Comparison of ENCODE assay signal across 14 mouse cellular contexts in the genomic region with DNA sequence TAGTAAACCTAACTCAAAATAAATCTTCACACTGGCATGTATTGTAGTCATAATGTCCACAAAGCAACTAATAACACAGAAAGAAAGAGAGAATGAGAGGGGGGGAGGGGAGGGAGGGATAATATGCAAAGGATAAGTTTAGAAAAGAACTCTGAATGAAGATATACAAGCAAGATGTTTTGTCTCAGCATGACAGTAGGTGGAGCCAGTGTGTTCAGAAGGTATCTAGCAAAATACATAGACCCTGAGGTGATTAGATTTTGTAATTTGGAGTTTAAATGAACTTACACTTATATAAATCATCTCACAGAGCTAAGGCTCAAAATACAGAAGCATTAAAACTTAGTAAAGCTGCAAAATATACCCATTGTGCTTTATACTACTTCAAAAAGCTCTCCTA. TPM values are rescaled to one million over a fixed set of nuclear protein-coding genes. Genes with fewer than 3 reads are reported as not detected.
A peak's percentile ranks its signal among the peaks of the same experiment; 100 is the strongest.
DNase-seq lines count a peak whose midpoint lies in the region; ATAC-seq and TF ChIP-seq lines count a peak whose summit lies in the region.
"Had no signal": no experiment of that assay in that cellular context is flagged by ENCODE, and none has a peak within 500 bp of the region (broad histone marks: within the 10 kb centered on the region; RNA-seq: fewer than 3 reads in every experiment).

No protein-coding gene starts in this region.

- no peak overlapping the region for H3K4me3 ChIP-seq in embryonic facial prominence, embryonic 14.5 days (ENCODE audit: low read depth, low read length)
- H3K4me3 ChIP-seq in embryonic facial prominence, embryonic 10.5 days: no peak overlapping the region
- H3K4me3 ChIP-seq in liver, adult 2 months (ENCODE audit: insufficient read depth, low read depth, low read length): no peak overlapping the region
- no peak overlapping the region for H3K4me3 ChIP-seq in liver, embryonic 11.5 days (ENCODE audit: low read depth, low read length)
- H3K4me3 ChIP-seq in hindbrain, embryonic 11.5 days (ENCODE audit: low read depth, low read length): no peak overlapping the region
- H3K4me3 ChIP-seq: limb, embryonic 12.5 days; neural tube, embryonic 12.5 days had no signal

- H3K4me1 ChIP-seq in embryonic facial prominence, embryonic 14.5 days (ENCODE audit: control insufficient read depth, insufficient read depth, low read length): no peaks in the 10 kb centered on the region
- no peaks in the 10 kb centered on the region for H3K4me1 ChIP-seq in embryonic facial prominence, embryonic 10.5 days
- H3K4me1 ChIP-seq in liver, adult 2 months (ENCODE audit: control insufficient read depth, insufficient read depth, low read length): no peaks in the 10 kb centered on the region
- H3K4me1 ChIP-seq in liver, embryonic 11.5 days (replicated peaks; ENCODE audit: control insufficient read depth, insufficient read depth, low read length): no peaks in the 10 kb centered on the region
- no peaks in the 10 kb centered on the region for H3K4me1 ChIP-seq in hindbrain, embryonic 11.5 days (replicated peaks; ENCODE audit: control insufficient read depth, insufficient read depth, low read length)
- H3K4me1 ChIP-seq: limb, embryonic 12.5 days; neural tube, embryonic 12.5 days had no signal

- no peak overlapping the region for H3K27ac ChIP-seq in embryonic facial prominence, embryonic 14.5 days (replicated peaks; ENCODE audit: low read depth, low read length)
- H3K27ac ChIP-seq in embryonic facial prominence, embryonic 10.5 days (replicated peaks): no peak overlapping the region
- H3K27ac ChIP-seq in liver, adult 2 months (replicated peaks; ENCODE audit: insufficient read depth, low read depth, low read length): no peak overlapping the region
- H3K27ac ChIP-seq in liver, embryonic 11.5 days (ENCODE audit: low read depth, low read length): no peak overlapping the region
- no peak overlapping the region for H3K27ac ChIP-seq in hindbrain, embryonic 11.5 days (ENCODE audit: low read depth, low read length)
- H3K27ac ChIP-seq: limb, embryonic 12.5 days; neural tube, embryonic 12.5 days had no signal

- H3K9me3 ChIP-seq in embryonic facial prominence, embryonic 14.5 days (ENCODE audit: control insufficient read depth, low read length): 0 out of 2 replicates have a peak, but pooled peaks cover 3% of the 10 kb centered on the region
- no peaks in the 10 kb centered on the region for H3K9me3 ChIP-seq in embryonic facial prominence, embryonic 10.5 days
- no peaks in the 10 kb centered on the region for H3K9me3 ChIP-seq in liver, embryonic 11.5 days (ENCODE audit: control insufficient read depth, low read length)
- H3K9me3 ChIP-seq in hindbrain, embryonic 11.5 days (ENCODE audit: control insufficient read depth, low read length): no peaks in the 10 kb centered on the region
- H3K9me3 ChIP-seq: limb, embryonic 12.5 days; neural tube, embryonic 12.5 days had no signal

- H3K36me3 ChIP-seq in embryonic facial prominence, embryonic 14.5 days (ENCODE audit: control insufficient read depth, insufficient read depth, low read length): no peaks in the 10 kb centered on the region
- H3K36me3 ChIP-seq in embryonic facial prominence, embryonic 10.5 days (replicated peaks): no peaks in the 10 kb centered on the region
- H3K36me3 ChIP-seq in liver, adult 2 months (ENCODE audit: control insufficient read depth, insufficient read depth, low read length): no peaks in the 10 kb centered on the region
- H3K36me3 ChIP-seq in liver, embryonic 11.5 days (ENCODE audit: control insufficient read depth, insufficient read depth, low read length): no peaks in the 10 kb centered on the region; the same call in 1 of the 2 replicates
- H3K36me3 ChIP-seq in hindbrain, embryonic 11.5 days (ENCODE audit: control insufficient read depth, insufficient read depth, low read length): no peaks in the 10 kb centered on the region
- H3K36me3 ChIP-seq: limb, embryonic 12.5 days; neural tube, embryonic 12.5 days had no signal

- peak; percentile 22 for DNase-seq in embryonic facial prominence, embryonic 14.5 days (ENCODE audit: low spot score)
- no peak for DNase-seq in embryonic facial prominence, embryonic 10.5 days (ENCODE audit: low spot score)
- peak; percentile 12 for DNase-seq in liver, adult 2 months (ENCODE audit: extremely low read depth, low read depth, low spot score)
- no peak for DNase-seq in liver, embryonic 11.5 days (ENCODE audit: low spot score)
- peak; percentile 10 for DNase-seq in MEL-GATA-1-ER (ENCODE audit: extremely low read depth, low read depth)
- peak; percentile 7 for DNase-seq in naive thymus-derived CD4-positive, alpha-beta T cell, adult 2 months (ENCODE audit: low read depth)
- DNase-seq in adrenal gland, postnatal 25 days: no peak
- DNase-seq in hindbrain, embryonic 11.5 days (ENCODE audit: low spot score): no peak
- DNase-seq: gastrocnemius, postnatal 10 days; layer of hippocampus, adult 9-11 months had no signal

- H3K79me2 ChIP-seq in liver, adult 2 months (ENCODE audit: control insufficient read depth, insufficient read depth, low read length): peaks cover 3% of the 10 kb centered on the region; the same call in 1 of the 2 replicates

- H3K9ac ChIP-seq in embryonic facial prominence, embryonic 14.5 days (ENCODE audit: low read depth, low read length): no peak overlapping the region
- no peak overlapping the region for H3K9ac ChIP-seq in liver, adult 2 months (ENCODE audit: low read depth, low read length)
- H3K9ac ChIP-seq in liver, embryonic 11.5 days (ENCODE audit: low read depth, low read length): no peak overlapping the region
- H3K9ac ChIP-seq in hindbrain, embryonic 11.5 days (ENCODE audit: low read depth, low read length): no peak overlapping the region
- H3K9ac ChIP-seq: limb, embryonic 12.5 days; neural tube, embryonic 12.5 days had no signal

- TF ChIP-seq POLR2A in liver, adult 2 months (IDR thresholded peaks at IDR 0.05; ENCODE audit: extremely low read depth, insufficient read depth, low read length): no peak

- H3K27me3 ChIP-seq in embryonic facial prominence, embryonic 14.5 days (replicated peaks; ENCODE audit: control insufficient read depth, insufficient read depth, low read length): no peaks in the 10 kb centered on the region
- H3K27me3 ChIP-seq in embryonic facial prominence, embryonic 10.5 days (replicated peaks; ENCODE audit: low read depth, poor library complexity, severe bottlenecking): no peaks in the 10 kb centered on the region
- H3K27me3 ChIP-seq in liver, adult 2 months (ENCODE audit: control insufficient read depth, insufficient read depth, low read length): no peaks in the 10 kb centered on the region
- no peaks in the 10 kb centered on the region for H3K27me3 ChIP-seq in liver, embryonic 11.5 days (replicated peaks; ENCODE audit: control insufficient read depth, insufficient read depth, low read length)
- no peaks in the 10 kb centered on the region for H3K27me3 ChIP-seq in hindbrain, embryonic 11.5 days (ENCODE audit: control insufficient read depth, insufficient read depth, low read length)
- H3K27me3 ChIP-seq: limb, embryonic 12.5 days; neural tube, embryonic 12.5 days had no signal

- 0 out of 2 replicates have a peak, but pooled peaks have one; percentile 8 for TF ChIP-seq CTCF in liver, adult 2 months (IDR thresholded peaks at IDR 0.05; ENCODE audit: low read depth, low read length)

- no peak for ATAC-seq in embryonic facial prominence, embryonic 14.5 days (ENCODE audit: low read depth)
- no peak for ATAC-seq in liver, embryonic 11.5 days (replicated peaks; ENCODE audit: low FRiP score)
- no peak for ATAC-seq in hindbrain, embryonic 11.5 days (ENCODE audit: low FRiP score)
- ATAC-seq: activated CD4-positive, CD25-positive, alpha-beta regulatory T cell, adult 4 months; intestine, embryonic 16.5 days had no signal

- no peak overlapping the region for H3K4me2 ChIP-seq in embryonic facial prominence, embryonic 14.5 days (ENCODE audit: low read depth, low read length)
- no peak overlapping the region for H3K4me2 ChIP-seq in liver, embryonic 11.5 days
- no peak overlapping the region for H3K4me2 ChIP-seq in hindbrain, embryonic 11.5 days (replicated peaks; ENCODE audit: low read depth, low read length)
- H3K4me2 ChIP-seq: limb, embryonic 12.5 days; neural tube, embryonic 12.5 days had no signal

RNA-seq across cellular contexts. Expression of a gene that starts 44.7 kb away (rescaled TPM):
- polyA plus RNA-seq in embryonic facial prominence, embryonic 14.5 days (2014; fragmentation: Nextera tagmentation; extraction: Ambion mirVana): 31.8 and 34.3 TPM in 2 replicates
- 18.0 and 21.3 TPM in 2 replicates for polyA plus RNA-seq in embryonic facial prominence, embryonic 10.5 days (2016; fragmentation: Nextera tagmentation; extraction: Ambion mirVana)
- 16.8 and 19.7 TPM in 2 replicates for total RNA-seq in liver, adult 2 months (2014; rRNA removed)
- 7.4 and 12.2 TPM in 2 replicates for polyA plus RNA-seq in liver, adult 2 months (2012; rRNA removed)
- 35.2 and 35.8 TPM in 2 replicates for polyA plus RNA-seq in liver, embryonic 11.5 days (2014; fragmentation: Nextera tagmentation; extraction: Ambion mirVana)
- total RNA-seq in adrenal gland, postnatal 25 days (2021): 12.9 and 20.0 TPM in 2 replicates
- polyA plus RNA-seq in hindbrain, embryonic 11.5 days (2014; fragmentation: Nextera tagmentation; extraction: Ambion mirVana): 16.9 and 17.5 TPM in 2 replicates

Comparison
In these comparisons a context has a peak if more than half of its experiments do, and no peak if none do; other contexts are left out.
1. DNase-seq: peak in embryonic facial prominence, embryonic 14.5 days (single experiment), liver, adult 2 months (single experiment), MEL-GATA-1-ER (single experiment) and naive thymus-derived CD4-positive, alpha-beta T cell, adult 2 months (single experiment); none in embryonic facial prominence, embryonic 10.5 days (single experiment), liver, embryonic 11.5 days (single experiment), adrenal gland, postnatal 25 days (single experiment) and hindbrain, embryonic 11.5 days (single experiment).